Mouse (Mus musculus) lung, postnatal 0 days (tissue): ENCODE measurements at regions not wholly inside any gene's neighbourhood (a gene's known extent, or its start where the extent isn't known, plus 50 kb on each side); places are given as distances from the start of the nearest gene placed in this dataset.
"Not testable (repeated sequence)": the region's sequence is repeated elsewhere in the genome, so short reads cannot be mapped to it uniquely, and the experiment has no call there.

ENCODE experiments used
- ATAC-seq: fragments of 200-750 bp; cut with Nextera tagmentation; 2 replicates; pipeline ENCODE4 v1.8.0; 2017; ENCODE audit warnings: moderate library complexity
- DNase-seq: peaks from one replicate; pipeline ENCODE4 v3.0.0-alpha.2; 2016; ENCODE audit warnings: low spot score
- H3K27ac ChIP-seq: fragments of 300-500 bp; sonication (generic); 2 replicates; pipeline ENCODE4 v1.5.1; 2014; ENCODE audit warnings: antibody characterized with exemption, mild to moderate bottlenecking, low read length, mixed read lengths
- H3K27me3 ChIP-seq: fragments of 300-500 bp; sonication (generic); replicated peaks from 2 replicates; pipeline ENCODE4 v1.6.1; 2014; ENCODE audit warnings: low read length, mixed read lengths; ENCODE audit not compliant: insufficient read depth
- H3K36me3 ChIP-seq: fragments of 300-500 bp; sonication (generic); 2 replicates; pipeline ENCODE4 v1.6.1; 2014; ENCODE audit warnings: low read length, mixed read lengths; ENCODE audit not compliant: insufficient read depth
- H3K4me1 ChIP-seq: fragments of 300-500 bp; sonication (generic); 2 replicates; pipeline ENCODE4 v1.6.1; 2014; ENCODE audit warnings: antibody characterized with exemption, low read depth, low read length, mixed read lengths; ENCODE audit not compliant: insufficient read depth
- H3K4me2 ChIP-seq: fragments of 300-500 bp; sonication (generic); replicated peaks from 2 replicates; pipeline ENCODE4 v1.6.1; 2014; ENCODE audit warnings: low read depth, mild to moderate bottlenecking, low read length, moderate library complexity, mixed read lengths
- H3K4me3 ChIP-seq: fragments of 300-500 bp; sonication (generic); 2 replicates; pipeline ENCODE4 v1.5.1; 2014; ENCODE audit warnings: low read depth, low read length
- H3K9ac ChIP-seq: fragments of 300-500 bp; sonication (generic); replicated peaks from 2 replicates; pipeline ENCODE4 v1.6.1; 2014; ENCODE audit warnings: low read depth, mild to moderate bottlenecking
- H3K9me3 ChIP-seq: fragments of 300-500 bp; sonication (generic); 2 replicates; pipeline ENCODE4 v1.6.1; 2016; ENCODE audit warnings: low read length, mixed read lengths
- CTCF ChIP-seq: IDR thresholded peaks from 2 replicates; pipeline ENCODE4 v1.5.1; 2016; ENCODE audit warnings: antibody characterized with exemption, mild to moderate bottlenecking
- EP300 ChIP-seq: IDR thresholded peaks from 2 replicates; pipeline ENCODE4 v1.6.1; 2016; ENCODE audit warnings: antibody characterized with exemption, mild to moderate bottlenecking, control low read depth
- WGBS: fragments of 180-500 bp; shearing (Covaris S2); extraction: QIAGEN DNeasy Blood & Tissue Kit; methylation state at CpG from one replicate; pipeline ENCODE4 v1.1.7; 2014; 5-methylcytosine and 5-hydroxymethylcytosine counted together

DNA sequence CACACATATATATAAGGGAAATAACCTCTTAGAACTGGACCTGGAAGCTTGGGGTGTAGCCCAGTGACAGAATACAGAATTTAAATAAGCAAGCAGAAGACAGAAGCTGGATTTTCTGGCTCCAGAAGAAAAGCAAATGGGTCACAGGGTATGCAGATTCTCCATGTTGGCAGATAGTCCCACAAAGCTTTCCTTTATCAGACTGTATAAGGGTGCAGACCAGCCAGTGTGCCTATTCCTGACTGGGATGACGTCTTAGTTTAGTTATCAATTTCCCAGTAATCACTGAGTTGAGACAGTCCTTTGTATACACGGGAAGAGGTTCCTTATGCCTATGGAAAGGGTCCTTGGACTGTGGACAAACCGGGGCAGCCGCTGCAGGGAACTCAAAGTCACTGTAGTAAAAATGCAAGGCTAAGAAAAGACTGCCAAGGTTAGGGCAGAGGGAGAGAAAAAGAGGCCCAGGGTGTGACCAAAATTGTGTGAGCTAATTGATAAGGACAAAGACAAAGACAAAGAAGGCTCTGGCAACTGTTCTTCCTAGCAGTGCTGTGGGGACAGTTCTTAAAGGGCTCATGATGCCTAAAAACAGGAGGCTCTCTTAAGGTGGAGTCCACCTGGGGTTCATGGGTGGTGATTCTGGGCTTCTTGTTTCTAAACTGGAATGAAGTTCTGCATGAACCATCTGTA, 459.7 kb upstream of the Sall1 start:
- no peak for ATAC-seq
- 62% methylated on average over 4 of the region's 4 CpGs for WGBS
- Histone ChIP-seq H3K9ac (no peak overlapping the region), H3K4me3 (no peak overlapping the region), H3K9me3 (no peaks in the 10 kb centered on the region), H3K36me3 (no peaks in the 10 kb centered on the region), H3K4me1 (no peaks in the 10 kb centered on the region), H3K27ac (no peak overlapping the region), H3K4me2 (no peak overlapping the region), H3K27me3 (no peaks in the 10 kb centered on the region)
- DNase-seq: no peak
- no peak for TF ChIP-seq CTCF
- TF ChIP-seq EP300: no peak

- Histone ChIP-seq H3K36me3 (no peaks in the 10 kb centered on the region), H3K27ac (no peak overlapping the region), H3K27me3 (no peaks in the 10 kb centered on the region), H3K4me1 (no peaks in the 10 kb centered on the region), H3K4me3 (no peak overlapping the region), H3K4me2 (no peak overlapping the region), H3K9me3 (no peaks in the 10 kb centered on the region), H3K9ac (no peak overlapping the region)
- TF ChIP-seq CTCF (no peak), EP300 (no peak)
- ATAC-seq (no peak), DNase-seq (no peak)
- 84% methylated on average over 6 of the region's 6 CpGs for WGBS
These were observed 459.1 kb upstream of the Sall1 start for GRCm38 (mm10) chr8:89503030-89503429.

GRCm38 (mm10) chr8:89501756-89502155, 457.8 kb upstream of the Sall1 start:
- ATAC-seq: no peak
- no peak overlapping the region for H3K27ac ChIP-seq
- DNase-seq: no peak
- TF ChIP-seq CTCF (no peak), EP300 (no peak)
- H3K9me3 ChIP-seq: no peaks in the 10 kb centered on the region
- H3K4me3 ChIP-seq: no peak overlapping the region
- H3K27me3 ChIP-seq: no peaks in the 10 kb centered on the region
- H3K9ac ChIP-seq: no peak overlapping the region
- no peaks in the 10 kb centered on the region for H3K4me1 ChIP-seq
- no peaks in the 10 kb centered on the region for H3K36me3 ChIP-seq
- 88% methylated on average over 6 of the region's 6 CpGs for WGBS
- H3K4me2 ChIP-seq: no peak overlapping the region

GRCm38 (mm10) chr8:89499831-89500230, 455.9 kb upstream of the Sall1 start:
- no peak overlapping the region for H3K4me2 ChIP-seq
- TF ChIP-seq CTCF: no peak
- TF ChIP-seq EP300: no peak
- H3K36me3 ChIP-seq: no peaks in the 10 kb centered on the region
- ATAC-seq (no peak), DNase-seq (no peak)
- H3K4me1 ChIP-seq: no peaks in the 10 kb centered on the region
- no peak overlapping the region for H3K27ac ChIP-seq
- no peak overlapping the region for H3K9ac ChIP-seq
- no peaks in the 10 kb centered on the region for H3K9me3 ChIP-seq
- no peaks in the 10 kb centered on the region for H3K27me3 ChIP-seq
- 83% methylated on average over 6 of the region's 6 CpGs for WGBS
- H3K4me3 ChIP-seq: no peak overlapping the region

GRCm38 (mm10) chr8:89498088-89498695, 454.2 kb upstream of the Sall1 start:
- Histone ChIP-seq H3K36me3 (no peaks in the 10 kb centered on the region), H3K9ac (no peak overlapping the region), H3K4me1 (no peaks in the 10 kb centered on the region), H3K4me2 (no peak overlapping the region), H3K27ac (no peak overlapping the region), H3K9me3 (no peaks in the 10 kb centered on the region), H3K27me3 (no peaks in the 10 kb centered on the region), H3K4me3 (no peak overlapping the region)
- WGBS: 56% methylated on average over 6 of the region's 6 CpGs
- ATAC-seq (no peak), DNase-seq (no peak)
- TF ChIP-seq EP300: no peak
- no peak for TF ChIP-seq CTCF

GRCm38 (mm10) chr8:89492336-89492735, 448.4 kb upstream of the Sall1 start:
- no peak overlapping the region for H3K9ac ChIP-seq
- DNase-seq (no peak), ATAC-seq (no peak)
- no peak overlapping the region for H3K4me3 ChIP-seq
- TF ChIP-seq CTCF: no peak
- H3K4me2 ChIP-seq: no peak overlapping the region
- H3K9me3 ChIP-seq: no peaks in the 10 kb centered on the region
- H3K27ac ChIP-seq: no peak overlapping the region
- no peaks in the 10 kb centered on the region for H3K4me1 ChIP-seq
- no peaks in the 10 kb centered on the region for H3K36me3 ChIP-seq
- no peaks in the 10 kb centered on the region for H3K27me3 ChIP-seq

DNA sequence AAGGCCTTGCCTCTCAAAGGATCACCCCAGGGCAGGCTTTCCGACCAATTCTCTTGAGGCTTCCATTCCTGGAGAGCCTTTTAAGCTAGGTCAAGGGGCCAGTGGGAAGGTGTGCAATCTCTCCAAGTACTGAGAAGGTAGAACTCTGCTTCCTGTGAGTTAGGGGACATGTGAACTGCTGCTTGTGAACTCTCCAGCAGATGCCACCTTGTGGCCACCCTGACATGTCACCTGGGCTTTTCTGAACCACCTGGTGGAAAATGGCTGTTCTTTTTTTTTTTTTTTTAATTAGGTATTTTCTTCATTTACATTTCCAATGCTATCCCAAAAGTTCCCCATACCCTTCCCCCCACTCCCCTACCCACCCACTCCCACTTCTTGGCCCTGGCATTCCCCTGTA, 438.5 kb upstream of the Sall1 start:
- not testable (repeated sequence) for H3K4me2 ChIP-seq, ATAC-seq, H3K27ac ChIP-seq, H3K4me1 ChIP-seq, DNase-seq, H3K9ac ChIP-seq, H3K4me3 ChIP-seq, H3K27me3 ChIP-seq, H3K36me3 ChIP-seq, H3K9me3 ChIP-seq
- WGBS: 71% methylated on average over 1 of the region's 1 CpGs
- TF ChIP-seq CTCF: peak; percentile 28
